Comparison of ENCODE assay signal across 22 mouse cellular contexts in genomic region chr3:6004423-6004822, GRCm38 (mm10).
"Had no signal": no experiment of that assay in that cellular context is flagged by ENCODE, and none has a peak within 500 bp of the region (broad histone marks: within the 10 kb centered on the region; RNA-seq: fewer than 3 reads in every experiment).

No protein-coding gene starts in this region.

- H3K4me2 ChIP-seq: limb, embryonic 12.5 days; limb, embryonic 15.5 days; liver, embryonic 11.5 days; lung, embryonic 14.5 days; midbrain, embryonic 12.5 days; midbrain, embryonic 15.5 days; neural tube, embryonic 12.5 days; neural tube, embryonic 15.5 days; stomach, embryonic 15.5 days had no signal

- H3K4me1 ChIP-seq: limb, embryonic 12.5 days; limb, embryonic 15.5 days; midbrain, embryonic 12.5 days; midbrain, embryonic 15.5 days; neural tube, embryonic 12.5 days; neural tube, embryonic 15.5 days; stomach, embryonic 15.5 days had no signal

- H3K27me3 ChIP-seq: limb, embryonic 12.5 days; limb, embryonic 15.5 days; midbrain, embryonic 12.5 days; midbrain, embryonic 15.5 days; neural tube, embryonic 12.5 days; neural tube, embryonic 15.5 days; stomach, embryonic 15.5 days had no signal

- H3K9ac ChIP-seq: limb, embryonic 12.5 days; limb, embryonic 15.5 days; liver, embryonic 14.5 days; liver, postnatal 0 days; lung, embryonic 14.5 days; midbrain, embryonic 12.5 days; midbrain, embryonic 15.5 days; neural tube, embryonic 12.5 days; neural tube, embryonic 15.5 days; stomach, embryonic 15.5 days had no signal

- ATAC-seq: liver, postnatal 0 days; lung, postnatal 0 days; midbrain, embryonic 15.5 days had no signal

- DNase-seq: kidney, postnatal 25 days; layer of hippocampus, adult 9-11 months; liver, postnatal 0 days; lung, embryonic 14.5 days; right cerebral cortex, adult 18-20 months; right cerebral cortex, postnatal 25 days; spleen, adult 18-20 months; thymus, postnatal 25 days had no signal

- H3K9me3 ChIP-seq: limb, embryonic 12.5 days; limb, embryonic 15.5 days; midbrain, embryonic 12.5 days; midbrain, embryonic 15.5 days; neural tube, embryonic 12.5 days; neural tube, embryonic 15.5 days; stomach, embryonic 15.5 days had no signal

- H3K36me3 ChIP-seq: limb, embryonic 12.5 days; limb, embryonic 15.5 days; midbrain, embryonic 12.5 days; midbrain, embryonic 15.5 days; neural tube, embryonic 12.5 days; neural tube, embryonic 15.5 days; stomach, embryonic 15.5 days had no signal

- H3K4me3 ChIP-seq: layer of hippocampus, adult 2 months; left cerebral cortex, adult 2 months; limb, embryonic 12.5 days; limb, embryonic 15.5 days; midbrain, embryonic 12.5 days; midbrain, embryonic 15.5 days; neural tube, embryonic 12.5 days; neural tube, embryonic 15.5 days; stomach, embryonic 15.5 days had no signal

- H3K27ac ChIP-seq: kidney, postnatal 0 days; layer of hippocampus, adult 2 months; left cerebral cortex, adult 2 months; limb, embryonic 12.5 days; limb, embryonic 15.5 days; liver, embryonic 14.5 days; macrophage; midbrain, embryonic 12.5 days; midbrain, embryonic 15.5 days; neural tube, embryonic 12.5 days; neural tube, embryonic 15.5 days; stomach, embryonic 15.5 days had no signal
